Mouse (Mus musculus) midbrain, embryonic 11.5 days (tissue): ENCODE data around the gene Krt83. TPM values are rescaled to one million over a fixed set of nuclear protein-coding genes. Genes with fewer than 3 reads are reported as not detected.
A peak's percentile ranks its signal among the peaks of the same experiment; 100 is the strongest.
"Not testable (repeated sequence)": the region's sequence is repeated elsewhere in the genome, so short reads cannot be mapped to it uniquely, and the experiment has no call there.

ENCODE experiments used
- ATAC-seq: fragments of 200-750 bp; cut with Nextera tagmentation; 2 replicates; pipeline ENCODE4 v1.8.0; 2017; ENCODE audit warnings: moderate TSS enrichment, moderate library complexity; ENCODE audit not compliant: low FRiP score
- DNase-seq: peaks from one replicate; pipeline ENCODE4 v3.0.0; 2015; ENCODE audit warnings: low spot score; ENCODE audit errors: missing footprints
- H3K27ac ChIP-seq: fragments of 300-500 bp; sonication (generic); 2 replicates; pipeline ENCODE4 v1.5.1; 2014; ENCODE audit warnings: low read depth, low read length
- H3K27me3 ChIP-seq: fragments of 300-500 bp; sonication (generic); 2 replicates; pipeline ENCODE4 v1.6.1; 2014; ENCODE audit warnings: mild to moderate bottlenecking, low read length, moderate library complexity, mixed read lengths; ENCODE audit not compliant: control insufficient read depth, insufficient read depth
- H3K36me3 ChIP-seq: fragments of 300-500 bp; sonication (generic); 2 replicates; pipeline ENCODE4 v1.6.1; 2014; ENCODE audit warnings: mild to moderate bottlenecking, low read length, moderate library complexity, mixed read lengths; ENCODE audit not compliant: control insufficient read depth, insufficient read depth
- H3K4me1 ChIP-seq: fragments of 300-500 bp; sonication (generic); 2 replicates; pipeline ENCODE4 v1.6.1; 2014; ENCODE audit warnings: low read length; ENCODE audit not compliant: control insufficient read depth, insufficient read depth
- H3K4me2 ChIP-seq: fragments of 300-500 bp; sonication (generic); 2 replicates; pipeline ENCODE4 v1.6.1; 2014; ENCODE audit warnings: mild to moderate bottlenecking, moderate library complexity
- H3K4me3 ChIP-seq: fragments of 300-500 bp; sonication (generic); 2 replicates; pipeline ENCODE4 v1.5.1; 2014; ENCODE audit warnings: low read depth, low read length
- H3K9ac ChIP-seq: fragments of 300-500 bp; sonication (generic); 2 replicates; pipeline ENCODE4 v1.6.1; 2014; ENCODE audit warnings: low read length
- H3K9me3 ChIP-seq: fragments of 300-500 bp; sonication (generic); 2 replicates; pipeline ENCODE4 v1.6.1; 2016; ENCODE audit warnings: low read length; ENCODE audit not compliant: control insufficient read depth
- WGBS: fragments of 180-500 bp; shearing (Covaris S2); extraction: QIAGEN DNeasy Blood & Tissue Kit; methylation state at CpG from one replicate; pipeline ENCODE4 v1.1.7; 2014; 5-methylcytosine and 5-hydroxymethylcytosine counted together
- polyA plus RNA-seq: library from polyadenylated mRNA; unstranded; fragments of >200 nt; fragmentation: Nextera tagmentation; extraction: Ambion mirVana; gene quantifications from 2 replicates; pipeline ENCODE4 v1.2.1, GENCODE M21; 2014

Gene Krt83
- not detected in 2 replicates for polyA plus RNA-seq

DNA sequence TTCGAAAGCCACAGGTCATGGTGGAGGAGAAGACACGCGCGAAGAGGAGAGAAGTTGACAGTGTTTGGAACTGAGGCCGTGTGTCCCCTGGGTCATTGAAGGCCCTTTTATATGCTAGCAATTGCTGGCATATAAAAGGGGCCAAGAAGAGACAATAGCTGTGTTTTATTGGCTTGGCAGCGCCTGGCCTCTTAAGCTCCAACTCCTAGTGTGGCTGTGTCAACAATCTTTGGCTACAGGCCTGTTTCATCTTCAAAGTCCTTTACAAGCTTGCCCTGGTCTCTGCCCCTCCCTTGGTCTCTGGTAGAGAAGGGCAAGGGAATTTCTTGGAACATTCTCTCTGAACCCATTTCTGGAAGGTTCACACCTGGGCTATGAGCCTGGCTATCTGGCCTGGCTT lies at the start of gene Krt83:
Krt83 (minus strand) TSS at position 82 of the 400 bp plus-strand sequence.
- no peak within 1 kb of the TSS for H3K4me3 ChIP-seq
- H3K4me2 ChIP-seq: no peak within 1 kb of the TSS
- no peaks in the 10 kb centered on the region for H3K27me3 ChIP-seq
- peak; percentile 56 for DNase-seq
- WGBS: 59% methylated on average over 6 of the region's 6 CpGs
- H3K9me3 ChIP-seq: no peaks in the 10 kb centered on the region
- no peaks in the 10 kb centered on the region for H3K4me1 ChIP-seq
- no peak within 1 kb of the TSS for H3K9ac ChIP-seq
- no peaks in the 10 kb centered on the region for H3K36me3 ChIP-seq
- ATAC-seq: no peak
- H3K27ac ChIP-seq: no peak within 1 kb of the TSS

DNA sequence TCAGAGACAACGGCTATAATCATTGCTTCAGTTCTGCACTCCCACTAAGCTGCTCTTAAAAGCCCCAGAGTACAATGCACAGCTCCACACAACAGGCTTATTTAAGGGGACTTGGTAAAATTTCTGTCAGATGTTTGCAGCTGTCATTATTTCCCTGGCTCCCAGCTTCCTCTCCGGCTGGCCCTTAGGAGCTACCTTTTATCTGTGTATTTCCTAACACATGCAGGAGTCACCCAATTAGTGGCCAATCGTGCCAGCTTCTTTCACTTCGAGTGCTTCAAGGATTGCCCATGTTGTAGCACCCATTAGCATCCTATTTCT lies 47.2 kb upstream of the Krt83 start:
- Histone ChIP-seq H3K27me3 (no peaks in the 10 kb centered on the region), H3K36me3 (no peaks in the 10 kb centered on the region)

DNA sequence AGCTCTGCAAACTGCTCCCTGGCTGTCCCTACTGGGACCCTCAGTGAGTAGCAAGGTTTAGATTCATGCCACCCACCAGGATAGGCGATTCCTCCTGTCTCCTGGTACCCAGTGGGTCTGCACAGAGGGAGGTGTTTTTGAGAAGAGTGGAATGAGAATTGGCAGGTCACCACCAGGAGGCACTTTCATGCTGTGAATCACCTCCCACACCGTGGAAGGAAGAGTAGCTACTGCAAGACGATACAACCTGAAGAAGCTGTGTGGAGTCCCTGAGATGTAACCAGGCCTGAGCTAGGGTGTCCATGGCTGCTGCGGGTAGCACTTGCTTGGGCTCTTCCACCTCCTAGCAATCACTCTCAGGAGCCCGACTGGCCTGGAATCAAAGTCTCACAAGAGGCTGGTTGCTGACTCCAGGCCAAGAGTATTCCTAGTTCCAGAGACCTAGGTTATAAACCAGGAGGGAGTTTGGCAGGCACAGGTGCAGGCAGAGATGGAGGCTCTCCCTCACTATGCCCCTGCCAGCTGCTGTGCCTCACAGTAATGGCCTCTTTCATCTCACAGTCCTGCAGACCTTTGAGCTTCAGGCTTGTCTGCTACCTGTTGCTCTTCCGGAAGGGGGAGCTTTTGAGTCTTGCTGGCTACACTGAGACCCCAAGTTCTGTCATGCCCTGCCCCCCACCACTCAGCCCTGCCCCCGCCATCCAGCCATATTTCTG lies 46.7 kb upstream of the Krt83 start:
- DNase-seq: no peak
- no peak overlapping the region for H3K4me2 ChIP-seq
- H3K27me3 ChIP-seq: no peaks in the 10 kb centered on the region
- no peak overlapping the region for H3K9ac ChIP-seq
- WGBS: 42% methylated on average over 7 of the region's 7 CpGs
- no peak overlapping the region for H3K4me3 ChIP-seq
- H3K9me3 ChIP-seq: no peaks in the 10 kb centered on the region
- no peaks in the 10 kb centered on the region for H3K36me3 ChIP-seq
- H3K27ac ChIP-seq: no peak overlapping the region
- no peak for ATAC-seq
- no peaks in the 10 kb centered on the region for H3K4me1 ChIP-seq

More for the DNA sequence above, 47.2 kb upstream of the Krt83 start:
- H3K27ac ChIP-seq: no peak overlapping the region
- no peak overlapping the region for H3K9ac ChIP-seq
- ATAC-seq (no peak), DNase-seq (no peak)
- H3K4me3 ChIP-seq: no peak overlapping the region
- H3K4me1 ChIP-seq: no peaks in the 10 kb centered on the region
- WGBS: 81% methylated on average over 4 of the region's 4 CpGs
- no peaks in the 10 kb centered on the region for H3K9me3 ChIP-seq
- no peak overlapping the region for H3K4me2 ChIP-seq

DNA sequence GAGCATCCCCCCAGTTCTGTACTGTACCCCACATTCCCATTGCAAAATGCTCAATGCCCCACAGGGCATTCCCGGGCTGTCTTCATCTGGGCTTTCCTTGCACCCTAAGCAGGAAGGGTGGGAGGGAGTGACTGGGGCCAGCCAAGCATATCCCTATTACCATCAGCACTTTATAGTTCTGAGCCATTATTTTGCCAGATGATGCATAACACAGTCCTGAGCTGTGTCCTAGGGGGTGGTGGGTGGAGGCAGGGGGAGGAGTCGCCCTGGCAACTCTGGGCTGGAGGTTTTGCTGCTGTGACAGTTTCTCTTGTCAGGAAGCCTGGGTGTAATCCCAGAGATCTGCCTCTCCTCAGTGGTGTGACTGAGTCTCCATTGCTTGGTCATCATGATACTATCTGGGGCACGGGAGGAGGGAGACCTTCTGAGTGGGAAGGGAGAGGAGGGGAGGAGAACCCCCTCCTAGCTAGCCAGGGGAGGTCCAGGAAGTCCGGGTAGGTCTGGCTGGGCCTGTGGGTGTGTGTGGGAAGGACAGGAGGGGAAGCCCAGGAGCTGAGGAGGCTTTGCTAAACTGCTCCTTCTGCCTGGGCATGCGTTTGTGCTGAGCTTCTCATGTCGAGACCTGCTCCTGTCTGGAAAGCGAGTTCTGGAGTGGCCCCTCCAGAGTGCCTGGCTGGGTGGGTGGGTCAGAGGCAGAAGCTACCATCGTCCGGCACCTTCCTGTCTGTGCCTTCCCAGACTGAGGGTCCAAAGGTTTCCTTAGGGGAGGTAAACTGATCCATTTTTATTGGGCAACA lies 44.9 kb upstream of the Krt83 start:
- 76% methylated on average over 9 of the region's 9 CpGs for WGBS
- H3K4me3 ChIP-seq: no peak overlapping the region
- H3K9me3 ChIP-seq: no peaks in the 10 kb centered on the region
- H3K27me3 ChIP-seq: no peaks in the 10 kb centered on the region
- no peak overlapping the region for H3K4me2 ChIP-seq
- no peak overlapping the region for H3K27ac ChIP-seq
- H3K4me1 ChIP-seq: no peaks in the 10 kb centered on the region
- ATAC-seq: no peak
- no peaks in the 10 kb centered on the region for H3K36me3 ChIP-seq
- no peak overlapping the region for H3K9ac ChIP-seq
- DNase-seq: no peak

DNA sequence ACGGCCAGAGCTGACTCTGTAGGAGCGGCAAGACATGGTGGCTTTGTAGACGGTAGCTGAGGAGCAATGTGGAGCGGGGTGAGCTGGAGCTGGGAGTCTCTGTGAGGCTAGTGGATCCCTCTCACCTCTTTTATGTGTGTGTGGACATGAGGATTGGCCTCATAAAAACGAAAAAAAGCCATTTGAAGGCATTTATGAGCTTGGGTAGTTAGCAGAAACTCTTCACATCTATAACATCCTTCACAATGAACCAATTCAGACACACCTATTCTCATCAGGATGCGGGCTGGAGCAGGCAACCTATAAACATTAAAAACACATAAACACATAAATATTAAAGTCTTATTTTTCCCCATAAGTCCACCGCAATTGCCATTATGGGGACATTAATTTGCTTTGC lies 41.4 kb upstream of the Krt83 start, which contains the start of gene Krt84:
Krt84 (minus strand) TSS at position 101 of the 400 bp plus-strand sequence.
- WGBS: 83% methylated on average over 7 of the region's 7 CpGs

DNA sequence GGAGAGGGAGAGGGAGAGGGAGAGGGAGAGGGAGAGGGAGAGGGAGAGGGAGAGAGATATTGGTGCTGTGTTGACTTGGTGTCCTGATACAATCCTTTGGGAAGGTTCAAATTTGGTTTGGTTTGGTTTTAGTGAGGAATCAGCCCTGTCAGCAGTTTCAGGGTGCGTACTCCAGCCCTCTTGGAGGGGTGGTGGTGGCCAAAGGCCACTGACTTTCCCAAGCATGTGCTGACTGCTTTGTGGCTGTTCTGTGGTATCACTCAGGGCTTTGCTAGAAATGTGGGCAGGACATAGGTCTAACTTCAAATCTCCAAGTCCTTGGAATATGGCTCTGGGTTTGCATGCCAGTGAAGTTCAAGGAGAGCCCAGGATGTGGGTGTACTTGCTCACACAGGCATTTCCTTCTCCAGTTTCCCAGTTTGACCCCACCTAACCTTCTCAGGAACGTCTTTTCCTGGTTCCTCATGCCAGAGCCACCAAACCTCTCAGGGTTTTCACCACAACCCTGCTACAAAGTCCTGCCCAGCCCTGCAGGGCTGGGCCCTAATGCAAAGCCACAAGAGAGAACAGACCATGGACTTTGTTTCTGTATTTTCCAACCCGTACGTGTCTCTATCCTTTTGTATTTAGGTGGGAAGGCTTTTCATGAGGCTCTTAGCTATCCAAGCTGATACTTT lies 31.4 kb upstream of the Krt83 start:
- H3K4me2 ChIP-seq: no peak overlapping the region
- no peaks in the 10 kb centered on the region for H3K9me3 ChIP-seq
- ATAC-seq (no peak), DNase-seq (no peak)
- 81% methylated on average over 4 of the region's 4 CpGs for WGBS
- H3K9ac ChIP-seq: no peak overlapping the region
- H3K27ac ChIP-seq: no peak overlapping the region
- no peaks in the 10 kb centered on the region for H3K27me3 ChIP-seq
- no peaks in the 10 kb centered on the region for H3K4me1 ChIP-seq
- no peaks in the 10 kb centered on the region for H3K36me3 ChIP-seq
- H3K4me3 ChIP-seq: no peak overlapping the region

More for the DNA sequence above, 41.4 kb upstream of the Krt83 start, which contains the start of gene Krt84:
- Histone ChIP-seq H3K27ac (no peak within 1 kb of the TSS), H3K9me3 (no peaks in the 10 kb centered on the region), H3K4me2 (no peak within 1 kb of the TSS), H3K4me3 (no peak within 1 kb of the TSS), H3K36me3 (no peaks in the 10 kb centered on the region), H3K4me1 (no peaks in the 10 kb centered on the region), H3K9ac (no peak within 1 kb of the TSS), H3K27me3 (no peaks in the 10 kb centered on the region)
- DNase-seq (no peak), ATAC-seq (no peak)

DNA sequence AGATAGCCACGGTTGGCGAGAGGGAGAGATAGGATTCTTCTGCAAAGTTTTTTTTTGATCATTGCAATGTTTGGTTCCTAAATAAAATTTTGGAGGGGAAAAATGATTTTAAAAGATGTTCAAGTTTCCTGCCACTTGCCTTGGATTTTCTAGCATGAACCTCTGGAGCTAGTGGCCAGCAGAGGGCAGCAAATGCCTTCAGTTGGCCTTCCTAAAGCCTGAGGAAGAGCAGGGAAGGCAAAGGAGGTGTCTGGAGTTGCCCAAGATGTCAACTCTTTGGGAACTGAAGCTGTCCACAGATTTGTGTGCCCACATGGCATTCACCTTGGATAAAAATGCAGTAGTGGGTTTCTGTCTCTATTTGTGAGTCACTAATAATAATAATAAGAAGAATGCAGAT lies 28.5 kb upstream of the Krt83 start:
- Histone ChIP-seq H3K27me3 (no peaks in the 10 kb centered on the region), H3K4me1 (no peaks in the 10 kb centered on the region), H3K4me3 (no peak overlapping the region), H3K4me2 (no peak overlapping the region), H3K9ac (no peak overlapping the region), H3K27ac (no peak overlapping the region), H3K36me3 (no peaks in the 10 kb centered on the region), H3K9me3 (no peaks in the 10 kb centered on the region)
- DNase-seq: peak; percentile 94
- 13% methylated on average over 2 of the region's 2 CpGs for WGBS
- no peak for ATAC-seq

DNA sequence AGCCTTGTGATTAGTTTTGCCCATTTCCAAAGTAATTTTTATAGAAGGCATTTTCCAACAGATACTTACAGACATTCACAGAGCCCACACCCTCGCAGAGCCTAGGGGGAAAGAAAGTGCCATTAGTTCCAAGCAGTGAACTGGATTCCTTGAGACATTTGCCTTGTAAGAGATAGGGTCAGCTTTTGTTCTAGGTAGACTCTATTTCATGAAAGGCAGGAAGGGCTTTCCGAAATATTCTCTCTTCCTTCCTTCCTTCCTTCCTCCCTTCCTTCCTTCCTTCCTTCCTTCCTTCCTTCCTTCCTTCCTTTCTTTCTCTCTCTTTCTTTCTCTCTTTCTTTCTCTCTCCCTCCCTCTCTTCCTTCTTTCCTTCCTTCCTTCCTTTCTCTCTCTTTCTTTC lies 25.8 kb upstream of the Krt83 start, which contains the start of gene Gm49425:
Gm49425 (minus strand) TSS at position 101 of the 400 bp plus-strand sequence.
- not testable (repeated sequence) for DNase-seq, H3K36me3 ChIP-seq, H3K27me3 ChIP-seq, ATAC-seq, H3K9me3 ChIP-seq, H3K27ac ChIP-seq, H3K4me2 ChIP-seq, H3K4me3 ChIP-seq, H3K4me1 ChIP-seq, H3K9ac ChIP-seq
- 74% methylated on average over 2 of the region's 2 CpGs for WGBS

DNA sequence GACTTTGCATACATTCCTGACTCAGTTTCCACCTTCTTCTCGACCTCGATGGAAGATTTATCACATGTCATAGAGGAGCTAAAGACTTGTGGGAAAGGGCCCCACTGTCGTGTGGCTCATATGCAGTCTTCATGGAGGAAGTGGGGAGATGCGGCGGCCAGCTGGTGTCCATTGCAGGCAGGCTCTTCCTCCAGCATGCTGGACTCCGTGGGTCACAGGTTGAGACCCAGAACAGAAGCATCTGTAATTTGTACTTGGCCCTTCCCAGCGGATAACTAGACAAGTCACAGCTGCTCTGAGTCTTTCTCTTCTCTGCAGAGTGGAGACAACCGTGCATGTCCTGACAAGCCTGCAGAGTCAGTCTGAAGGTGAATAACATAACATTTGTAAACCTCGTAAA lies 16.9 kb upstream of the Krt83 start:
- 82% methylated on average over 9 of the region's 9 CpGs for WGBS
- DNase-seq: no peak
- no peak for ATAC-seq

More for the DNA sequence above, 16.9 kb upstream of the Krt83 start:
- no peaks in the 10 kb centered on the region for H3K4me1 ChIP-seq
- no peaks in the 10 kb centered on the region for H3K36me3 ChIP-seq
- H3K27ac ChIP-seq: no peak overlapping the region
- H3K27me3 ChIP-seq: no peaks in the 10 kb centered on the region
- no peak overlapping the region for H3K4me2 ChIP-seq
- no peak overlapping the region for H3K9ac ChIP-seq
- no peak overlapping the region for H3K4me3 ChIP-seq
- H3K9me3 ChIP-seq: no peaks in the 10 kb centered on the region
